Mouse (Mus musculus) cerebellum, adult 2 months (tissue): ENCODE data around the gene Hvcn1. TPM values are rescaled to one million over a fixed set of nuclear protein-coding genes. Genes with fewer than 3 reads are reported as not detected.
A peak's percentile ranks its signal among the peaks of the same experiment; 100 is the strongest.

Experiments used
- DNase-seq, 2 experiments: peaks; one replicate each; pipeline ENCODE4 v3.0.0; 2021
- H3K27ac ChIP-seq: fragments of 200-500 bp; 2 replicates; pipeline ENCODE4 v1.5.1; 2012; ENCODE audit warnings: low read length, control low read depth, inconsistent platforms; ENCODE audit not compliant: insufficient read depth
- H3K27me3 ChIP-seq: fragments of 200-500 bp; 2 replicates; pipeline ENCODE4 v1.6.1; 2012; ENCODE audit warnings: inconsistent platforms, mild to moderate bottlenecking, low read length, moderate library complexity; ENCODE audit not compliant: control insufficient read depth, insufficient read depth
- H3K4me1 ChIP-seq: fragments of 200-500 bp; 2 replicates; pipeline ENCODE4 v1.6.1; 2011; ENCODE audit warnings: low read length; ENCODE audit not compliant: control insufficient read depth, insufficient read depth
- H3K4me3 ChIP-seq: fragments of 200-500 bp; replicated peaks from 2 replicates; pipeline ENCODE3; 2011; ENCODE audit warnings: mild to moderate bottlenecking, low read depth, low read length, control low read depth; ENCODE audit not compliant: insufficient read depth
- CTCF ChIP-seq: fragments of 200-500 bp; IDR thresholded peaks from 2 replicates; pipeline ENCODE4 v1.5.1; 2011; ENCODE audit warnings: low read depth, mild to moderate bottlenecking, control low read depth, low read length, moderate library complexity, borderline replicate concordance; ENCODE audit not compliant: insufficient read depth
- POLR2A ChIP-seq: fragments of 200-500 bp; IDR thresholded peaks from 2 replicates; pipeline ENCODE4 v1.6.1; 2011; ENCODE audit warnings: low read length, control low read depth, borderline replicate concordance; ENCODE audit not compliant: insufficient read depth
- WGBS: fragments of 180-500 bp; shearing (Covaris S2); methylation state at CpG from one replicate; pipeline ENCODE4 v1.1.7; 2018; 5-methylcytosine and 5-hydroxymethylcytosine counted together
- polyA plus RNA-seq: library from polyadenylated mRNA; depleted of rRNA; stranded (reverse); fragments of >200 nt; gene quantifications from 2 replicates; pipeline ENCODE4 v1.2.3, GENCODE M21; 2012

Hvcn1 gene
- polyA plus RNA-seq, 1 experiment: 1.00 TPM

GRCm38 (mm10) chr5:122258027-122258741 is 51.6 kb downstream of the Hvcn1 start:
- 76% methylated on average over 6 of the region's 6 CpGs for WGBS
- Histone ChIP-seq H3K4me1 (no peaks in the 10 kb centered on the region), H3K27me3 (no peaks in the 10 kb centered on the region), H3K4me3 (no peak overlapping the region), H3K27ac (no peak overlapping the region)
- TF ChIP-seq CTCF: no peak
- TF ChIP-seq POLR2A: no peak
- no peak for DNase-seq

- TF ChIP-seq CTCF (peak; percentile 25; the same call in 1 of the 2 replicates), POLR2A (no peak)
- no peak overlapping the region for H3K27ac ChIP-seq
- DNase-seq: no peak
- H3K4me1 ChIP-seq: no peaks in the 10 kb centered on the region
- H3K27me3 ChIP-seq: no peaks in the 10 kb centered on the region
- 69% methylated on average over 7 of the region's 7 CpGs for WGBS
- H3K4me3 ChIP-seq: no peak overlapping the region
Observed at GRCm38 (mm10) chr5:122262104-122262503, 55.5 kb downstream of the Hvcn1 start.

- peak within 1 kb of the TSS; percentile 44 for H3K27ac ChIP-seq
- no peaks in the 10 kb centered on the region for H3K27me3 ChIP-seq
- TF ChIP-seq POLR2A: peak; percentile 51; the same call in 1 of the 2 replicates
- TF ChIP-seq CTCF: no peak
- H3K4me3 ChIP-seq: peak within 1 kb of the TSS; percentile 92
- under 1% methylated on average over 49 of the region's 49 CpGs for WGBS
- DNase-seq: peak; percentile 87 to 91
- no peaks in the 10 kb centered on the region for H3K4me1 ChIP-seq
Observed at GRCm38 (mm10) chr5:122263933-122264905, 57.6 kb downstream of the Hvcn1 start, which contains the start of gene Tctn1. Gene Tctn1 (minus strand): TSS chr5:122264460.

- Histone ChIP-seq H3K27ac (no peak overlapping the region), H3K4me3 (no peak overlapping the region), H3K4me1 (no peaks in the 10 kb centered on the region), H3K27me3 (no peaks in the 10 kb centered on the region)
- WGBS: 77% methylated on average over 3 of the region's 3 CpGs
- no peak for TF ChIP-seq POLR2A
- DNase-seq: no peak
Observed at GRCm38 (mm10) chr5:122265187-122265586, 58.6 kb downstream of the Hvcn1 start.

- WGBS: 95% methylated on average over 2 of the region's 2 CpGs
Observed at GRCm38 (mm10) chr5:122265942-122266341, 59.3 kb downstream of the Hvcn1 start.

GRCm38 (mm10) chr5:122267136-122267535 is 60.5 kb downstream of the Hvcn1 start:
- no peak for TF ChIP-seq CTCF
- Histone ChIP-seq H3K4me3 (no peak overlapping the region), H3K27ac (no peak overlapping the region), H3K27me3 (no peaks in the 10 kb centered on the region), H3K4me1 (no peaks in the 10 kb centered on the region)
- DNase-seq: no peak
- WGBS: 82% methylated on average over 7 of the region's 7 CpGs

More at GRCm38 (mm10) chr5:122265942-122266341, 59.3 kb downstream of the Hvcn1 start:
- DNase-seq: no peak
- H3K4me1 ChIP-seq: no peaks in the 10 kb centered on the region
- H3K27ac ChIP-seq: no peak overlapping the region
- no peak overlapping the region for H3K4me3 ChIP-seq
- no peaks in the 10 kb centered on the region for H3K27me3 ChIP-seq
- TF ChIP-seq CTCF: no peak

GRCm38 (mm10) chr5:122267899-122268298 is 61.3 kb downstream of the Hvcn1 start:
- WGBS: 23% methylated on average over 5 of the region's 5 CpGs
- no peak overlapping the region for H3K27ac ChIP-seq
- H3K4me3 ChIP-seq: no peak overlapping the region
- no peaks in the 10 kb centered on the region for H3K4me1 ChIP-seq
- H3K27me3 ChIP-seq: no peaks in the 10 kb centered on the region
- TF ChIP-seq POLR2A: no peak
- TF ChIP-seq CTCF: peak; percentile 39; the same call in 1 of the 2 replicates
- DNase-seq: peak; percentile 69 to 83
